Mouse (Mus musculus) ES-Bruce4 (cell line): Measurements from ENCODE around the gene Brk1. TPM values are rescaled to one million over a fixed set of nuclear protein-coding genes. Genes with fewer than 3 reads are reported as not detected.

Experiments used
- H3K27ac ChIP-seq: 2 replicates; pipeline ENCODE4 v1.5.1; 2012; ENCODE audit warnings: low read length, inconsistent platforms; ENCODE audit not compliant: insufficient read depth
- H3K27me3 ChIP-seq: 2 replicates; pipeline ENCODE4 v1.6.1; 2012; ENCODE audit warnings: mild to moderate bottlenecking, low read length, inconsistent platforms; ENCODE audit not compliant: control insufficient read depth, poor library complexity, insufficient read depth, severe bottlenecking
- H3K36me3 ChIP-seq: 2 replicates; pipeline ENCODE4 v1.6.1; 2012; ENCODE audit warnings: inconsistent platforms, mild to moderate bottlenecking, low read length, moderate library complexity; ENCODE audit not compliant: control insufficient read depth, poor library complexity, insufficient read depth, severe bottlenecking
- H3K4me1 ChIP-seq: one replicate; pipeline ENCODE4 v1.8.1; 2011; ENCODE audit warnings: low read length; ENCODE audit not compliant: control insufficient read depth, insufficient read depth
- H3K4me3 ChIP-seq: 2 replicates; pipeline ENCODE4 v1.5.1; 2011; ENCODE audit warnings: low read depth, mild to moderate bottlenecking, low read length
- H3K9ac ChIP-seq: 2 replicates; pipeline ENCODE4 v1.6.1; 2012; ENCODE audit warnings: low read depth, mild to moderate bottlenecking, inconsistent platforms; ENCODE audit not compliant: poor library complexity, severe bottlenecking
- H3K9me3 ChIP-seq: replicated peaks from 2 replicates; pipeline ENCODE4 v1.6.1; 2012; ENCODE audit warnings: mild to moderate bottlenecking, low read length, inconsistent platforms; ENCODE audit not compliant: control insufficient read depth, poor library complexity, insufficient read depth, severe bottlenecking
- CTCF ChIP-seq: IDR thresholded peaks from one replicate; pipeline ENCODE4 v1.8.1; 2011; ENCODE audit warnings: low read depth, low read length
- EP300 ChIP-seq: IDR thresholded peaks from 2 replicates; pipeline ENCODE4 v1.6.1; 2011; ENCODE audit warnings: low read depth, low read length; ENCODE audit not compliant: insufficient read depth
- POLR2A ChIP-seq: IDR thresholded peaks from one replicate; pipeline ENCODE4 v1.8.1; 2011; ENCODE audit warnings: low read length; ENCODE audit not compliant: insufficient read depth
- polyA plus RNA-seq: library from polyadenylated mRNA; stranded (reverse); fragments of >200 nt; gene quantifications from 2 replicates; pipeline ENCODE4 v1.2.4, GENCODE M21; 2011; ENCODE audit warnings: low read depth; ENCODE audit not compliant: missing spikeins, insufficient read depth, insufficient read length

Gene Brk1
- polyA plus RNA-seq, 1 experiment, result 96.3 TPM

GRCm38 (mm10) chr6:113664305-113664704, 59.7 kb downstream of the Brk1 start:
- H3K27me3 ChIP-seq, result no peaks in the 10 kb centered on the region
- TF ChIP-seq EP300 (no peak), CTCF (no peak), POLR2A (no peak)
- H3K36me3 ChIP-seq, result no peaks in the 10 kb centered on the region
- H3K4me3 ChIP-seq, result no peak overlapping the region
- no peak overlapping the region for H3K27ac ChIP-seq
- no peaks in the 10 kb centered on the region for H3K9me3 ChIP-seq
- H3K9ac ChIP-seq, result no peak overlapping the region
- H3K4me1 ChIP-seq, result peaks cover 6% of the 10 kb centered on the region

Other genes with a start within 250 kb of the Brk1 start
- 41.0 and 41.4 TPM in 2 replicates for gene Tada3, start 226.9 kb upstream of the Brk1 start, polyA plus RNA-seq
- 120 and 130 TPM in 2 replicates for gene Arpc4, start 226.7 kb upstream of the Brk1 start, polyA plus RNA-seq
- 2.9 and 3.8 TPM in 2 replicates for gene Ttll3, start 215.5 kb upstream of the Brk1 start, polyA plus RNA-seq
- gene Rpusd3, start 185.4 kb upstream of the Brk1 start, polyA plus RNA-seq, result 13.8 and 32.6 TPM in 2 replicates
- not detected in 2 replicates for gene Cidec, start 169.0 kb upstream of the Brk1 start, polyA plus RNA-seq
- gene Jagn1, start 162.2 kb upstream of the Brk1 start, polyA plus RNA-seq, result 30.0 and 34.3 TPM in 2 replicates
- 3.1 and 4.9 TPM in 2 replicates for gene Il17re, start 146.3 kb upstream of the Brk1 start, polyA plus RNA-seq
- 3.3 TPM in 2 replicates for gene Il17rc, start 133.3 kb upstream of the Brk1 start, polyA plus RNA-seq
- 23.2 and 30.7 TPM in 2 replicates for gene Creld1, start 121.5 kb upstream of the Brk1 start, polyA plus RNA-seq
- gene Prrt3, start 102.8 kb upstream of the Brk1 start, polyA plus RNA-seq, result 0.51 TPM in 1 of 2 replicates, not detected in the other
- gene Emc3, start 73.1 kb upstream of the Brk1 start, polyA plus RNA-seq, result 28.4 and 33.5 TPM in 2 replicates
- 76.2 and 85.4 TPM in 2 replicates for gene Fancd2, start 73.1 kb upstream of the Brk1 start, polyA plus RNA-seq
- not detected in 2 replicates for gene Fancd2os, start 4.1 kb upstream of the Brk1 start, polyA plus RNA-seq
- gene Vhl, start 19.2 kb downstream of the Brk1 start, polyA plus RNA-seq, result 12.9 and 22.0 TPM in 2 replicates
- gene Irak2, start 33.7 kb downstream of the Brk1 start, polyA plus RNA-seq, result 6.6 and 10.1 TPM in 2 replicates
- 39.7 and 42.2 TPM in 2 replicates for gene Tatdn2, start 92.3 kb downstream of the Brk1 start, polyA plus RNA-seq
- 2.0 TPM in 1 of 2 replicates, not detected in the other for gene Ghrl, start 115.1 kb downstream of the Brk1 start, polyA plus RNA-seq
- 97.2 and 104 TPM in 2 replicates for gene Sec13, start 136.0 kb downstream of the Brk1 start, polyA plus RNA-seq